Mouse (Mus musculus): ENCODE measurements around the gene Them4.
"Not testable (repeated sequence)": the region's sequence is repeated elsewhere in the genome, so short reads cannot be mapped to it uniquely, and the experiment has no call there.

Them4 gene

GRCm38 (mm10) chr3:94309633-94310363, at the start of gene Them4:
Gene Them4 (plus strand): TSS chr3:94310089.
- in situ Hi-C loops (cut with MboI, MseI) = no loop called here

- in situ Hi-C loops (cut with MboI, MseI) = no loop called here
Measured at GRCm38 (mm10) chr3:94260598-94260997, 49.3 kb upstream of the Them4 start.

GRCm38 (mm10) chr3:94263736-94264135, 46.2 kb upstream of the Them4 start, which contains the start of gene Gm4778:
Gene Gm4778 (plus strand): TSS chr3:94264036.
- in situ Hi-C loops (cut with MboI, MseI) = not testable (repeated sequence)

GRCm38 (mm10) chr3:94275991-94276390, 33.9 kb upstream of the Them4 start:
- in situ Hi-C loops (cut with MboI, MseI) = no loop called here

GRCm38 (mm10) chr3:94305457-94305856, 4.4 kb upstream of the Them4 start:
- in situ Hi-C loops (cut with MboI, MseI) = no loop called here

GRCm38 (mm10) chr3:94306975-94307374, 2.9 kb upstream of the Them4 start:
- in situ Hi-C loops (cut with MboI, MseI) = no loop called here

GRCm38 (mm10) chr3:94310491-94310890, 602 bp downstream of the Them4 start:
- in situ Hi-C loops (cut with MboI, MseI) = no loop called here

GRCm38 (mm10) chr3:94310911-94311310, 1.0 kb downstream of the Them4 start:
- in situ Hi-C loops (cut with MboI, MseI) = no loop called here

GRCm38 (mm10) chr3:94311376-94311775, 1.5 kb downstream of the Them4 start:
- in situ Hi-C loops (cut with MboI, MseI) = no loop called here

- in situ Hi-C loops (cut with MboI, MseI) = no loop called here
Measured at GRCm38 (mm10) chr3:94328681-94329080, 18.8 kb downstream of the Them4 start.

- in situ Hi-C loops (cut with MboI, MseI) = no loop called here
Measured at GRCm38 (mm10) chr3:94334442-94334841, 24.6 kb downstream of the Them4 start.

- in situ Hi-C loops (cut with MboI, MseI) = no loop called here
Measured at GRCm38 (mm10) chr3:94338522-94338921, 28.6 kb downstream of the Them4 start.

- in situ Hi-C loops (cut with MboI, MseI) = no loop called here
Measured at GRCm38 (mm10) chr3:94341959-94342422, 32.1 kb downstream of the Them4 start, which contains the start of gene Them5. Gene Them5 (plus strand): TSS chr3:94342099.

- in situ Hi-C loops (cut with MboI, MseI) = no loop called here
Measured at GRCm38 (mm10) chr3:94342552-94342951, 32.7 kb downstream of the Them4 start.

GRCm38 (mm10) chr3:94344182-94344581, 34.3 kb downstream of the Them4 start:
- in situ Hi-C loops (cut with MboI, MseI) = no loop called here

- in situ Hi-C loops (cut with MboI, MseI) = no loop called here
Measured at GRCm38 (mm10) chr3:94344897-94345296, 35.0 kb downstream of the Them4 start.

- in situ Hi-C loops (cut with MboI, MseI) = no loop called here
Measured at GRCm38 (mm10) chr3:94348146-94348545, 38.3 kb downstream of the Them4 start.

- in situ Hi-C loops (cut with MboI, MseI) = no loop called here
Measured at GRCm38 (mm10) chr3:94360812-94361211, 50.9 kb downstream of the Them4 start.

GRCm38 (mm10) chr3:94362138-94362537, 52.2 kb downstream of the Them4 start, which contains the start of gene C2cd4d:
Gene C2cd4d (plus strand): TSS chr3:94362438.
- in situ Hi-C loops (cut with MboI, MseI) = no loop called here

- in situ Hi-C loops (cut with MboI, MseI) = no loop called here
Measured at GRCm38 (mm10) chr3:94363291-94364153, 53.6 kb downstream of the Them4 start.

- in situ Hi-C loops (cut with MboI, MseI) = no loop called here
Measured at GRCm38 (mm10) chr3:94364154-94364526, 54.3 kb downstream of the Them4 start.

- in situ Hi-C loops (cut with MboI, MseI) = no loop called here
Measured at GRCm38 (mm10) chr3:94366761-94367160, 56.9 kb downstream of the Them4 start.

All from regulatory T cell (primary cell).